Mouse (Mus musculus) thymus, adult 2 months (tissue): ENCODE data around the gene Apobec4. TPM values are rescaled to one million over a fixed set of nuclear protein-coding genes. Genes with fewer than 3 reads are reported as not detected.

Experiments
- DNase-seq: peaks from one replicate; pipeline ENCODE4 v3.0.0; 2021
- H3K27ac ChIP-seq: fragments of 200-500 bp; 2 replicates; pipeline ENCODE4 v1.5.1; 2012; ENCODE audit warnings: low read length, control low read depth; ENCODE audit not compliant: control insufficient read depth, insufficient read depth
- H3K27me3 ChIP-seq: fragments of 200-500 bp; 2 replicates; pipeline ENCODE4 v1.6.1; 2012; ENCODE audit warnings: mild to moderate bottlenecking, low read length, moderate library complexity, mixed read lengths; ENCODE audit not compliant: control insufficient read depth, insufficient read depth
- H3K36me3 ChIP-seq: fragments of 200-500 bp; 2 replicates; pipeline ENCODE4 v1.6.1; 2012; ENCODE audit warnings: mild to moderate bottlenecking, low read length, moderate library complexity; ENCODE audit not compliant: control insufficient read depth, insufficient read depth
- H3K4me1 ChIP-seq: fragments of 200-500 bp; replicated peaks from 2 replicates; pipeline ENCODE4 v1.6.1; 2012; ENCODE audit warnings: low read length; ENCODE audit not compliant: control insufficient read depth, insufficient read depth
- H3K4me3 ChIP-seq: fragments of 200-500 bp; 2 replicates; pipeline ENCODE4 v1.5.1; 2012; ENCODE audit warnings: mild to moderate bottlenecking, low read length, control low read depth, moderate library complexity; ENCODE audit not compliant: control insufficient read depth, insufficient read depth
- CTCF ChIP-seq: fragments of 200-500 bp; IDR thresholded peaks from 2 replicates; pipeline ENCODE4 v1.5.1; 2012; ENCODE audit warnings: mild to moderate bottlenecking, control low read depth, low read length, moderate library complexity, borderline replicate concordance; ENCODE audit not compliant: control insufficient read depth, poor library complexity, insufficient read depth; ENCODE audit errors: extremely low read depth
- POLR2A ChIP-seq: fragments of 200-500 bp; IDR thresholded peaks from 2 replicates; pipeline ENCODE4 v1.6.1; 2012; ENCODE audit warnings: mild to moderate bottlenecking, low read length, control low read depth, moderate library complexity; ENCODE audit not compliant: control insufficient read depth, poor library complexity, insufficient read depth; ENCODE audit errors: extremely low read depth
- WGBS: fragments of 180-500 bp; shearing (Covaris S2); methylation state at CpG from one replicate; pipeline ENCODE4 v1.1.7; 2018; 5-methylcytosine and 5-hydroxymethylcytosine counted together
- polyA plus RNA-seq: library from polyadenylated mRNA; depleted of rRNA; stranded (reverse); fragments of >200 nt; gene quantifications from 2 replicates; pipeline ENCODE4 v1.2.3, GENCODE M21; 2012

Gene Apobec4
- polyA plus RNA-seq, 1 experiment, result not detected

DNA sequence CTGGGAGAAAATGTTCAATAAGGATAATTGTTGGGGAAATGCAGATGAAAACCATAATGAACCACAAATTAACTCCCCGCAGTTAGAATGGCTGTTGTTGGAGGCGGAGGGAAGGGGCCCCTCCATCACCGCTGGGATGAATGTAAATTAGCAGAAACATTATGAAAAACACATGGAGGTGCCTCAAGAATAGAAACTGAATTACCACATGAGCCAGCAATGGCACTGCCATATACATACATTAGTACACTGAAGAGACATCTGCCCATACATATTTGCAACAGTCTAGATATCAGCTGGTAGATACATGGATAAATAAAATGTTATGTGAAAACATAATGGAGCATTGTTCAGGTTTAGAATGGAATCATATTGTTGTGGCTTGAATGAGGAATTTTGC lies 35.9 kb upstream of the Apobec4 start:
- H3K4me1 ChIP-seq, result no peaks in the 10 kb centered on the region
- no peaks in the 10 kb centered on the region for H3K27me3 ChIP-seq
- WGBS, result 97% methylated on average over 3 of the region's 3 CpGs
- H3K36me3 ChIP-seq, result no peaks in the 10 kb centered on the region
- no peak for TF ChIP-seq CTCF
- no peak for TF ChIP-seq POLR2A
- H3K27ac ChIP-seq, result no peak overlapping the region
- H3K4me3 ChIP-seq, result no peak overlapping the region
- DNase-seq, result no peak

DNA sequence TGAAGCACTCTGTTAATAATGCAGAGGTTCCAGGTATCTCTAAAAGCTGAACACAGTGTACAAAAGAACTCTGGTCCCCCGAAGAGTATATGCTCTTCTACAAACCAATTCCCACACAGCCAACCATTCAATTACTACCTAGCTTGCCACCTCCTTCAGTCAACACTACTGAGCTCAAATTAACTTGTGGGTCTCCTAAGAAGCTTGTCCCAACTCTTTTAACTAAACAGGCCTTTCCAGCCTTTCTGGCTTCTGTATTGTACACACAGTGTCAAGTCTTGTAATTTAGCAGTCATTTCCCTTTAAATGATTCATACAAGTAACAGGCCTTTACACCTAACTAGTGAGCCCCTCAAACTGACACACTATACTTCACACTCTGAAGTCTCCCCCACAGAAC lies 33.0 kb upstream of the Apobec4 start:
- Histone ChIP-seq H3K4me3 (no peak overlapping the region), H3K27ac (no peak overlapping the region), H3K4me1 (no peaks in the 10 kb centered on the region), H3K36me3 (no peaks in the 10 kb centered on the region), H3K27me3 (no peaks in the 10 kb centered on the region)
- no peak for TF ChIP-seq POLR2A
- no peak for TF ChIP-seq CTCF
- WGBS, result 93% methylated on average over 1 of the region's 1 CpGs
- DNase-seq, result no peak

- H3K4me3 ChIP-seq, result no peak overlapping the region
- no peak overlapping the region for H3K27ac ChIP-seq
- 49% methylated on average over 6 of the region's 6 CpGs for WGBS
Measured at GRCm38 (mm10) chr1:152718200-152718599, 32.2 kb upstream of the Apobec4 start.

DNA sequence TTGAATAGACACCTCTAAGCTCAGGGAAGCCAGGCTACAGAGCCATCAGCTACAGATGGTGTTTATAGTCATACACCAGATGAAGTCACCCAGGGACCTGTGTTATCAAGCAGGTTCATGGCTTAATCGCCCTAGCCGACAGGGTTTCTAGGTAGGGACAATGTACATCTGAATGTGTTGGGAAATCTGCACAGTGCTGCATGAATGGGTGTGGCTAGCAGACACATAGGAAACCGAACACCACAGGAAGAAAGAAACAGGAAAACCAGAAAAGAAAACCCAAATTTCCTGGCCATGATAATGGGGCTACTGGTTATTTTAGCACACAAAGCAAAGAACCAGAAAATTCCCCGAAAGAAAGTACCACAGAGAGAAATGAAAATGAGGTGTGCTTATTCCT lies 29.4 kb upstream of the Apobec4 start:
- no peak for DNase-seq
- Histone ChIP-seq H3K4me1 (no peaks in the 10 kb centered on the region), H3K27me3 (no peaks in the 10 kb centered on the region), H3K4me3 (no peak overlapping the region), H3K36me3 (no peaks in the 10 kb centered on the region), H3K27ac (no peak overlapping the region)
- TF ChIP-seq CTCF (no peak), POLR2A (no peak)
- 6% methylated on average over 4 of the region's 4 CpGs for WGBS

More at GRCm38 (mm10) chr1:152718200-152718599, 32.2 kb upstream of the Apobec4 start:
- Histone ChIP-seq H3K36me3 (no peaks in the 10 kb centered on the region), H3K4me1 (no peaks in the 10 kb centered on the region), H3K27me3 (no peaks in the 10 kb centered on the region)
- no peak for TF ChIP-seq CTCF
- TF ChIP-seq POLR2A, result no peak
- DNase-seq, result no peak

GRCm38 (mm10) chr1:152721535-152722198 lies 28.7 kb upstream of the Apobec4 start:
- no peak for DNase-seq
- H3K36me3 ChIP-seq, result no peaks in the 10 kb centered on the region
- no peak overlapping the region for H3K27ac ChIP-seq
- H3K4me1 ChIP-seq, result no peaks in the 10 kb centered on the region
- TF ChIP-seq CTCF, result no peak
- no peak for TF ChIP-seq POLR2A
- H3K4me3 ChIP-seq, result no peak overlapping the region
- no peaks in the 10 kb centered on the region for H3K27me3 ChIP-seq
- WGBS, result 83% methylated on average over 11 of the region's 11 CpGs

GRCm38 (mm10) chr1:152724286-152724685 lies 26.1 kb upstream of the Apobec4 start:
- Histone ChIP-seq H3K4me1 (no peaks in the 10 kb centered on the region), H3K36me3 (no peaks in the 10 kb centered on the region), H3K27me3 (no peaks in the 10 kb centered on the region), H3K4me3 (no peak overlapping the region), H3K27ac (no peak overlapping the region)
- TF ChIP-seq CTCF, result no peak
- no peak for TF ChIP-seq POLR2A
- no peak for DNase-seq

DNA sequence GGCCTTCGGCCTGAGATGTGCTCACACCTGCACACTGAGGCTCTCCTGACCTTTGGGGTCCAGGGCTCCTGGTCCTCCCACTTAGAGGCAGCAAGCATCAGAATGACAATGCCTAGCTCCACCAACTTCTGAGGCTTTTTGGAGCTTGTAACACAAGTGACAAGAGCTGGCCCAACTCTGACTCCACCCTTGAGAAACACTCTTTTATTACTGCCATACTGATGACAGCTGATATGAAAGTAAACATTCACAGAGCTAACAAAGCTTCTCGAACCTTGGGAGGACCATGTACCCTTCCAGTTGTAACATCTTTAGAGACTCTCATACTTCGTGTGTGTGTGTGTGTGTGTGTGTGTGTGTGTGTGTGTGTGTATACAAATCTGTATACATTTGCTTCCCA lies 24.3 kb upstream of the Apobec4 start:
- no peaks in the 10 kb centered on the region for H3K4me1 ChIP-seq
- no peaks in the 10 kb centered on the region for H3K27me3 ChIP-seq
- TF ChIP-seq CTCF, result no peak
- no peak for TF ChIP-seq POLR2A
- WGBS, result 85% methylated on average over 3 of the region's 3 CpGs
- DNase-seq, result no peak
- H3K4me3 ChIP-seq, result no peak overlapping the region
- no peak overlapping the region for H3K27ac ChIP-seq
- H3K36me3 ChIP-seq, result no peaks in the 10 kb centered on the region
